ENCODE assay signal across 8 mouse cellular contexts in the genomic region with DNA sequence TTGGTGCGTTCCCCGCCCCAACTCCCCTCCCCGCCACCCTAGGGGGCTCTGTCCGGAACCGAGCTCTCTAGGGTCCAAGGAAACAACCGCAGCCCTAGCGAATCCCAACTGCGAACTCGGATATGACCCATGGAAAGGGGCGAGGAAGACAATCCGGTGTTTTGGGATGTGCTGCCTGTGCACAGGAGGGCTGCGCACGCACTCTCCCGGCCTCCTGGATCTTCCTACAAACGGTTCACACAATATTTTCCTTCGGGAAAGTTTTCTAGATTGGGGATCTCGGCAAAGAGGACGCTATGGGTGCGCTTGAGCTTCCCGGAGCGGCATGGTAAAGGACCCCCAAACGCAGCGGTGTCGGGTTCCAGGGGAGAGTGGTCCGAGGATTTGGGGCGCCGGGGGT. TPM values are rescaled to one million over a fixed set of nuclear protein-coding genes. Genes with fewer than 3 reads are reported as not detected.
DNase-seq lines count a peak whose midpoint lies in the region; ATAC-seq lines count a peak whose summit lies in the region.

No protein-coding gene starts in this region.

- 3% methylated on average over 27 of the region's 27 CpGs for WGBS in liver, embryonic 16.5 days (ENCODE audit: insufficient replicate concordance)

- peak overlapping the region; percentile 95 for H3K4me3 ChIP-seq in liver, embryonic 16.5 days (ENCODE audit: low read depth, low read length)

- peak overlapping the region; percentile 87 for H3K27ac ChIP-seq in liver, embryonic 16.5 days (ENCODE audit: low read length)

- ATAC-seq in liver, embryonic 16.5 days (ENCODE audit: low read depth): no peak

- intact Hi-C loops in heart, postnatal 10 days (cut with DNase I): loop anchor here (1.0 to 5.0 kb wide), 2 partner anchors 21 to 108 kb away; a partner anchor contains a TSS

- peaks cover 51% of the 10 kb centered on the region for H3K4me1 ChIP-seq in liver, embryonic 16.5 days (ENCODE audit: control insufficient read depth, low read depth, low read length)

- no peaks in the 10 kb centered on the region; the same call in 1 of the 2 replicates for H3K27me3 ChIP-seq in liver, embryonic 16.5 days (ENCODE audit: control insufficient read depth, insufficient read depth, low read depth, low read length)

- no peaks in the 10 kb centered on the region for H3K9me3 ChIP-seq in liver, embryonic 16.5 days (replicated peaks; ENCODE audit: control insufficient read depth, low read length)

- peak; percentile 34 to 71 for DNase-seq in adrenal gland, adult (ENCODE audit: inconsistent age in 2 of 2, low spot score in 1 of 2)
- no peak for DNase-seq in adrenal gland, adult 8-10 months
- DNase-seq in ovary, postnatal 36 days (ENCODE audit: low spot score): peak; percentile 25
- no peak for DNase-seq in ovary, adult 18-20 months (ENCODE audit: low spot score)
- peak; percentile 29 to 55 for DNase-seq in heart, postnatal 10 days
- no peak for DNase-seq in natural killer cell, adult 2 months (ENCODE audit: low spot score in 2 of 2)
- DNase-seq in frontal cortex, postnatal 14 days (ENCODE audit: low spot score in 2 of 2): no peak

- H3K4me2 ChIP-seq in liver, embryonic 16.5 days (ENCODE audit: low read depth, low read length): peak overlapping the region; percentile 80

- no peaks in the 10 kb centered on the region for H3K36me3 ChIP-seq in liver, embryonic 16.5 days (ENCODE audit: control insufficient read depth, insufficient read depth)

- H3K9ac ChIP-seq in liver, embryonic 16.5 days (ENCODE audit: low read depth, low read length): peak overlapping the region; percentile 92

RNA-seq across cellular contexts. Expression of a gene that starts 1.0 kb away (rescaled TPM):
- 1 to 10 TPM; 5.5 to 9.5 (median 6.8) TPM for total RNA-seq in adrenal gland, adult 8-10 months (2022)
- total RNA-seq in heart, postnatal 10 days (2021): 10 to 100 TPM in 1 of 2 experiments, 1 to 10 TPM in 1; 6.5 to 10.5 TPM
- 12.4 and 12.6 TPM in 2 replicates for polyA plus RNA-seq in liver, embryonic 16.5 days (2015; fragmentation: Nextera tagmentation; extraction: Ambion mirVana)

RNA-seq across cellular contexts. Expression of a gene that starts 44.5 kb away (rescaled TPM):
- total RNA-seq in adrenal gland, adult 8-10 months (2022): under 1 TPM in 3 of 4 experiments, not detected in 1; 0.22 to 0.40 (median 0.23) TPM
- total RNA-seq in heart, postnatal 10 days (2021): not detected
- polyA plus RNA-seq in liver, embryonic 16.5 days (2015; fragmentation: Nextera tagmentation; extraction: Ambion mirVana): not detected in 2 replicates

RNA-seq across cellular contexts. Expression of a gene that starts 45.5 kb away (rescaled TPM):
- 1 to 10 TPM in 3 of 4 experiments, under 1 TPM in 1; 0.34 to 1.7 (median 1.3) TPM for total RNA-seq in adrenal gland, adult 8-10 months (2022)
- under 1 TPM; 0.10 to 0.12 TPM for total RNA-seq in heart, postnatal 10 days (2021)
- 0.02 and 0.05 TPM in 2 replicates for polyA plus RNA-seq in liver, embryonic 16.5 days (2015; fragmentation: Nextera tagmentation; extraction: Ambion mirVana)

RNA-seq across cellular contexts. Expression of a gene that starts 59.7 kb away (rescaled TPM):
- total RNA-seq in adrenal gland, adult 8-10 months (2022): 1 to 10 TPM in 1 of 4 experiments, under 1 TPM in 3; 0.28 to 1.4 (median 0.53) TPM
- total RNA-seq in heart, postnatal 10 days (2021): under 1 TPM; 0.27 to 0.43 TPM
- 0.42 and 0.44 TPM in 2 replicates for polyA plus RNA-seq in liver, embryonic 16.5 days (2015; fragmentation: Nextera tagmentation; extraction: Ambion mirVana)

Comparison
In these comparisons a context has a peak if more than half of its experiments do, and no peak if none do; other contexts are left out.
1. DNase-seq: peak in adrenal gland, adult (2 of 2), ovary, postnatal 36 days (single experiment) and heart, postnatal 10 days (2 of 2); none in adrenal gland, adult 8-10 months (single experiment), ovary, adult 18-20 months (single experiment), natural killer cell, adult 2 months (0 of 2) and frontal cortex, postnatal 14 days (0 of 2).